Mouse (Mus musculus): ENCODE results near the gene Arhgef39.

GRCm38 (mm10) chr4:43466872-43467271 is 32.6 kb downstream of the Arhgef39 start:
- TF ChIP-seq GATA1 (IDR thresholded peaks at IDR 0.05; ENCODE audit: borderline replicate concordance, low read length) (no peak), CTCF (IDR thresholded peaks at IDR 0.05; ENCODE audit: low read depth, low read length) (no peak), TAL1 (conservative IDR thresholded peaks at IDR 0.05; ENCODE audit: low read depth, low read length) (no peak), GATA2 (IDR thresholded peaks at IDR 0.05; ENCODE audit: borderline replicate concordance, low read depth, low read length) (no peak), POLR2AphosphoS5 (IDR thresholded peaks at IDR 0.05; ENCODE audit: insufficient replicate concordance, low read depth, low read length) (no peak)

All from G1E (cell line).